Mouse (Mus musculus) frontal cortex, adult (tissue): ENCODE data around the gene Cmc1.

Experiments
- ATAC-seq: cut with Nextera tagmentation; 2 replicates; pipeline ENCODE4 v1.9.2; 2017; ENCODE audit warnings: mild to moderate bottlenecking, moderate library complexity, mixed read lengths; ENCODE audit not compliant: low TSS enrichment

Gene Cmc1

GRCm38 (mm10) chr9:118031694-118032093, 118.3 kb downstream of the Cmc1 start:
- no peak for ATAC-seq

DNA sequence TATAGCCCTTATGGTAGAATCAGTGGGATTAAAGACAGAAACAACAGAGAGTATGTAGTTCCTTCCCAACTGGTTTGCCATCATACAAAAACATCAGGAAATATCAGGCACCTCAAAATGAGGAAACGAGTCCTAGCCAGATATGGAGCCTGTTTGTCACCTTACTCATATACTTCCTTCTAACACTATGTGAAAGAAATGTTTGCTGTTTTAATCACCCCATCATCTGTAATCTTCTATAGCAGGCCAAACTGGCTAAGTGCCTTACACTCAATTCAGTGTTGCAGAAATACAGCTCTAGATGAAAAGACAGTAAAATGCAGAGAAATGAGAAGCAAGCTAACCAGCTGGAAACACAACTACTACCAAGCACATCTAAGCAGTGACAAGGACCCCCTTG, 119.7 kb downstream of the Cmc1 start:
- ATAC-seq = no peak

DNA sequence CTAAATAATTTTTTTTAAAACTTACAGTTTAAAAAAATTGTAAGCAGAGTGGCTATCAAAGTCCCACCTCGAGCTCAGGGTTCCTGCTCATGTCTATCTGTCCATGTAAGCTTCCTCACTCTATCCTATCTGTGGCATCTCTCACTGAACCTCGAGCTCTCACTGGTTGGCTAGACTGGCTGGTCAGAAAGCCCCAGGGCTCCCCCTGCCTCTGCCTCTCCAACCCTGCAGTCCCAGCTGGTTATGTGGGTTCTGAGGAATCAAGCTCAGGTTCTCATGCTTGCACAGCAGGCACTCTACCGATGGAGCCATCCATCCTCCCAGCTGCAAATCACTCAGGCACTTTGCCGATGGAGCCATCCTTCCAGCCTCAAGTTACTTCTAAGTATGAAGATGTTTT, 120.5 kb downstream of the Cmc1 start:
- ATAC-seq = no peak

- ATAC-seq = no peak
Measured at GRCm38 (mm10) chr9:118024966-118025365, 125.0 kb downstream of the Cmc1 start.
